Mouse (Mus musculus): ENCODE data around the gene Vwa3a. TPM values are rescaled to one million over a fixed set of nuclear protein-coding genes. Genes with fewer than 3 reads are reported as not detected.

The Vwa3a gene
- polyA plus RNA-seq, 1 experiment from 2014 or later = 0.27 TPM

DNA sequence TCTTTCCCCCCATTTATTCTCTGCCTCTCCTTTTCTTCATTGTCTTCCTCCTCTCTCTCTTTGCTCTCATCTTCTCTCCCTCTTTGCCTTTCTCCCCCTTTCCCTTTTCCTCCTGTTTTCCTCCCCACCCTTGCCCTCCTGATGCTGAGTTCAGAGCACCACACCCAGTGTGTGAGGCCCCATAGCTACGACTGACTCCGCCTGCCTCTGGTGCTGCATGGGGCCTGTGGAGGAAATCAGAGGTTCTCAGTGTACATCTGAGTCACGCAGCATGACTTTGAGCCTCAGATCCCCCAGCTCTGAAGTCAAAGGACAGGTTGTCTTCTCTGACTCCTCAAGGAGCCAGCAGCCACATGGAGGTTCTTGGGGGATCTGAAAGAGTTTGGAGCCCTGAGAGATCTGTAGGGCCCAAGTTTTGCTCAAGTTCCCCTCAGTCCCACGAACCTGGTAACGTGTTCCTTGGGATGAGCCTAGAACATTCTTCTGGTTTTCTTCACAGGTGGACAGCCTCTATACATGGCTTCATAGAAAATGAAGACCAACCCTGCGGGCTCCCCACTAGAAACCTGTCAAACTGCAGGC is 72.8 kb downstream of the Vwa3a start, which contains the start of gene Gm5737:
TSS of gene Gm5737 (plus strand) at position 532 of the 582 bp plus-strand sequence.
- H3K27ac ChIP-seq (ENCODE audit: low read length) = no peak within 1 kb of the TSS
- no peak for ATAC-seq (ENCODE audit: insufficient number of reproducible peaks, insufficient read depth, low FRiP score, low read depth)
- H3K4me1 ChIP-seq (ENCODE audit: control insufficient read depth, insufficient read depth, low read length) = no peaks in the 10 kb centered on the region
- no peak within 1 kb of the TSS for H3K9ac ChIP-seq (replicated peaks; ENCODE audit: low read depth, low read length)
- no peaks in the 10 kb centered on the region for H3K9me3 ChIP-seq (ENCODE audit: control insufficient read depth, low read depth, low read length)
- no peak within 1 kb of the TSS for H3K4me3 ChIP-seq (ENCODE audit: low read depth, low read length)
- 76% methylated on average over 6 of the region's 6 CpGs for WGBS
- H3K36me3 ChIP-seq (ENCODE audit: control insufficient read depth, insufficient read depth, low read length) = no peaks in the 10 kb centered on the region
- H3K27me3 ChIP-seq (ENCODE audit: control insufficient read depth, insufficient read depth, low read length) = no peaks in the 10 kb centered on the region
- no peak within 1 kb of the TSS for H3K4me2 ChIP-seq (replicated peaks; ENCODE audit: low read depth, low read length)

- Histone ChIP-seq H3K27ac (ENCODE audit: low read length) (no peak overlapping the region), H3K9me3 (ENCODE audit: control insufficient read depth, low read depth, low read length) (no peaks in the 10 kb centered on the region), H3K36me3 (ENCODE audit: control insufficient read depth, insufficient read depth, low read length) (no peaks in the 10 kb centered on the region), H3K27me3 (ENCODE audit: control insufficient read depth, insufficient read depth, low read length) (no peaks in the 10 kb centered on the region), H3K4me3 (ENCODE audit: low read depth, low read length) (no peak overlapping the region), H3K4me1 (ENCODE audit: control insufficient read depth, insufficient read depth, low read length) (no peaks in the 10 kb centered on the region), H3K4me2 (replicated peaks; ENCODE audit: low read depth, low read length) (no peak overlapping the region), H3K9ac (replicated peaks; ENCODE audit: low read depth, low read length) (no peak overlapping the region)
- WGBS = 87% methylated on average over 6 of the region's 6 CpGs
- ATAC-seq (ENCODE audit: insufficient number of reproducible peaks, insufficient read depth, low FRiP score, low read depth) = no peak
Measured at GRCm38 (mm10) chr7:120817552-120817951, 78.4 kb downstream of the Vwa3a start.

- no peak for ATAC-seq (ENCODE audit: insufficient number of reproducible peaks, insufficient read depth, low FRiP score, low read depth)
- Histone ChIP-seq H3K36me3 (ENCODE audit: control insufficient read depth, insufficient read depth, low read length) (no peaks in the 10 kb centered on the region), H3K27ac (ENCODE audit: low read length) (no peak overlapping the region), H3K4me1 (ENCODE audit: control insufficient read depth, insufficient read depth, low read length) (no peaks in the 10 kb centered on the region), H3K9me3 (ENCODE audit: control insufficient read depth, low read depth, low read length) (no peaks in the 10 kb centered on the region), H3K27me3 (ENCODE audit: control insufficient read depth, insufficient read depth, low read length) (no peaks in the 10 kb centered on the region), H3K9ac (replicated peaks; ENCODE audit: low read depth, low read length) (no peak overlapping the region), H3K4me3 (ENCODE audit: low read depth, low read length) (no peak overlapping the region), H3K4me2 (replicated peaks; ENCODE audit: low read depth, low read length) (no peak overlapping the region)
- WGBS = 93% methylated on average over 4 of the region's 4 CpGs
Measured at GRCm38 (mm10) chr7:120819386-120819785, 80.3 kb downstream of the Vwa3a start.

DNA sequence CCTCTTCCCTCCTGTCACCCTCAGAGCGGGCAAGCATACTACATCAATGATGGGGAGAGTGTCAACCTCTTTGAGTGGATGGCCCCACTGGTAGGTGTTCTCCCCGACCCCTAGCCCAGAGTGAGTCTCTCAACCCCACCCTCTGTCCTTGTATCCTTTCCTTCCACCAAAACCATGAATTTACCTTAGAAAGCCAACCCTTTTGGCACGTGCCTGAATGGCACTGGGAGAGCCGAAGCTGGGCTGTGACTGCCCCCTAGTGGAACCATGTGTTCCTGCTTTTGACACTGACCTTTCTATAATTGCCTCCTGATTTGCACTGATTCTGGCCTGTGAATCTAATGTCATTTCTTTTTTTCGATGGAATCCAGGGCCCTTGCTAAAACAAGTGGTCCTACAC is 84.1 kb downstream of the Vwa3a start:
- H3K9ac ChIP-seq (replicated peaks; ENCODE audit: low read depth, low read length) = no peak overlapping the region
- 23% methylated on average over 5 of the region's 5 CpGs for WGBS
- ATAC-seq (ENCODE audit: insufficient number of reproducible peaks, insufficient read depth, low FRiP score, low read depth) = no peak

GRCm38 (mm10) chr7:120825097-120825496 is 86.0 kb downstream of the Vwa3a start:
- Histone ChIP-seq H3K4me2 (replicated peaks; ENCODE audit: low read depth, low read length) (no peak overlapping the region), H3K9me3 (ENCODE audit: control insufficient read depth, low read depth, low read length) (no peaks in the 10 kb centered on the region), H3K36me3 (ENCODE audit: control insufficient read depth, insufficient read depth, low read length) (no peaks in the 10 kb centered on the region), H3K9ac (replicated peaks; ENCODE audit: low read depth, low read length) (no peak overlapping the region), H3K4me3 (ENCODE audit: low read depth, low read length) (no peak overlapping the region), H3K27me3 (ENCODE audit: control insufficient read depth, insufficient read depth, low read length) (no peaks in the 10 kb centered on the region), H3K27ac (ENCODE audit: low read length) (no peak overlapping the region), H3K4me1 (ENCODE audit: control insufficient read depth, insufficient read depth, low read length) (no peaks in the 10 kb centered on the region)
- ATAC-seq (ENCODE audit: insufficient number of reproducible peaks, insufficient read depth, low FRiP score, low read depth) = no peak
- whole genome bisulfite sequencing = 69% methylated on average over 2 of the region's 2 CpGs

More for the DNA sequence above, 84.1 kb downstream of the Vwa3a start:
- Histone ChIP-seq H3K36me3 (ENCODE audit: control insufficient read depth, insufficient read depth, low read length) (no peaks in the 10 kb centered on the region), H3K27me3 (ENCODE audit: control insufficient read depth, insufficient read depth, low read length) (no peaks in the 10 kb centered on the region), H3K4me2 (replicated peaks; ENCODE audit: low read depth, low read length) (no peak overlapping the region), H3K4me3 (ENCODE audit: low read depth, low read length) (no peak overlapping the region), H3K9me3 (ENCODE audit: control insufficient read depth, low read depth, low read length) (no peaks in the 10 kb centered on the region), H3K27ac (ENCODE audit: low read length) (no peak overlapping the region), H3K4me1 (ENCODE audit: control insufficient read depth, insufficient read depth, low read length) (no peaks in the 10 kb centered on the region)

GRCm38 (mm10) chr7:120826408-120826807 is 87.3 kb downstream of the Vwa3a start:
- no peaks in the 10 kb centered on the region for H3K9me3 ChIP-seq (ENCODE audit: control insufficient read depth, low read depth, low read length)
- H3K4me2 ChIP-seq (replicated peaks; ENCODE audit: low read depth, low read length) = no peak overlapping the region
- no peak overlapping the region for H3K4me3 ChIP-seq (ENCODE audit: low read depth, low read length)
- WGBS = 18% methylated on average over 3 of the region's 3 CpGs
- no peaks in the 10 kb centered on the region for H3K27me3 ChIP-seq (ENCODE audit: control insufficient read depth, insufficient read depth, low read length)
- H3K27ac ChIP-seq (ENCODE audit: low read length) = no peak overlapping the region
- no peaks in the 10 kb centered on the region for H3K4me1 ChIP-seq (ENCODE audit: control insufficient read depth, insufficient read depth, low read length)
- H3K9ac ChIP-seq (replicated peaks; ENCODE audit: low read depth, low read length) = no peak overlapping the region
- ATAC-seq (ENCODE audit: insufficient number of reproducible peaks, insufficient read depth, low FRiP score, low read depth) = no peak
- H3K36me3 ChIP-seq (ENCODE audit: control insufficient read depth, insufficient read depth, low read length) = no peaks in the 10 kb centered on the region

DNA sequence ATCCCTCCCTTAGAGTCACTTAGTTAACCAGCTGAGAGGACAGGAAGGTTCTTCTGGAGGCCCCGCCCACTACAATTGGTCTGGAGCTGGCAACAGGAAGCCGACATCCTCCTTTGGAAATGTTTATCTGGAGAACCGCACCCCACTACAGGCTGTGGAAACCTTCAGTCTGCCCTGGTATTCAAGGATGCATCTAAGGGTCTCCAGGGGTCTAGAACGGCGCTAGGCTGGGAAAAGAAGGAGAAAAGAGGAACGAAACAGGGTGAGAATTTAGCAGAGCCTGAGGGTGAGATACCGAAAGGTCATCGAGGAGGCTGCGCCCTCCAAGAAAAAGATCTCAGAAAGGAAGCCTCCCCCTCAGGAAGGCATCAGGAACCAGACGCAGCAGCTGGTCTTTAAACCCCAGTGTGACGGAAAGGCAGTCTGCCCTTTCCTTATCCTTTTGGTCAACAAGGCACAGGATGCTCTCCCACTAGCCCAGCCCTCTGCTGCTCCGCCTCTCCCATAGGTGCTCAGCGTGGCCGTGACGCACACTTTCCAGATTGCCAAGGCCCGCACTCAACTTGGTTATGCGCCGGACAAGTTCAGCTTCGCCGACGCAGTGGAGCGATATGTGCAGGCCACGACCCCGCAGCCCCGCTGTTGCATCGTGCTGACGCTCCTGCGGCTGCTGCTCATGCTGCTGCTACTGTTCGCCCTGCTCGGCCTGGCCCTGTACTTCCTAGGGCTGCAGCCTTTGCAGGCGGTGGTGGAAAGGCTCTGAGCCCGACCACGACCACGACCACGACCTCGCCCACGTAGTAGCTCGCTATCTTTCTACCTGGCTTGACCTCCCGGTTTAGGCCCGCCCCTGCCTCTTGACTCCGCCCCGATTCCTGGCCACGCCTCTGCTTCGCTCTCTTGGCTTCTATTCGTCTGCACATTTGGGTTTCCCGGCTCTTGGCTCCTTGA is 91.6 kb downstream of the Vwa3a start:
- peak overlapping the region; percentile 52 for H3K4me3 ChIP-seq (ENCODE audit: low read depth, low read length)
- H3K9ac ChIP-seq (replicated peaks; ENCODE audit: low read depth, low read length) = peak overlapping the region; percentile 41
- H3K27me3 ChIP-seq (ENCODE audit: control insufficient read depth, insufficient read depth, low read length) = no peaks in the 10 kb centered on the region
- H3K27ac ChIP-seq (ENCODE audit: low read length) = peak overlapping the region; percentile 45; the same call in 1 of the 2 replicates
- peak; percentile 25 for ATAC-seq (ENCODE audit: insufficient number of reproducible peaks, insufficient read depth, low FRiP score, low read depth)
- no peaks in the 10 kb centered on the region for H3K36me3 ChIP-seq (ENCODE audit: control insufficient read depth, insufficient read depth, low read length)
- H3K9me3 ChIP-seq (ENCODE audit: control insufficient read depth, low read depth, low read length) = no peaks in the 10 kb centered on the region
- peak overlapping the region; percentile 84 for H3K4me2 ChIP-seq (replicated peaks; ENCODE audit: low read depth, low read length)
- no peaks in the 10 kb centered on the region for H3K4me1 ChIP-seq (ENCODE audit: control insufficient read depth, insufficient read depth, low read length)
- WGBS = 1% methylated on average over 46 of the region's 46 CpGs

DNA sequence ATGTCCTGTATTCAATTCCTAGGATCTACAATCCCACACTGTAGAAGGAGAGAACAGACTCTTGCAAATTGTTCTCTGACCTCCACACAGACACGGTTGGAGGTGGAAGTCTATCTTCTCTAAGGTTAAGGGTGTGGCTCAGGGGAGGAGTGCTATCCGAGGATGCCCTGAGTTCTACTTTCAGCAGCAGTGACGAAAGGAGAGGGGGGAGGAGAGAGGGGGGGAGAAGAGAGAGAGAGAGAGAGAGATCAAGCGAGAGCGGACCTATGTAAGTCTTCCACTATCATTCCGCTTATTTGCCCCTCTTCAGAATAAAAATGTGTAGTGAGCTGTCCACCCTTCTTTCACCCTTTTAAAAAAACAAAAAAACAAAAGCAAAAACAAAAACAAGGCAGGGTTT is 95.3 kb downstream of the Vwa3a start:
- H3K4me3 ChIP-seq (ENCODE audit: low read depth, low read length) = peak overlapping the region; percentile 54
- WGBS = 42% methylated on average over 6 of the region's 6 CpGs
- H3K27ac ChIP-seq (ENCODE audit: low read length) = no peak overlapping the region
- H3K4me2 ChIP-seq (replicated peaks; ENCODE audit: low read depth, low read length) = peak overlapping the region; percentile 53
- no peaks in the 10 kb centered on the region for H3K4me1 ChIP-seq (ENCODE audit: control insufficient read depth, insufficient read depth, low read length)
- no peaks in the 10 kb centered on the region for H3K36me3 ChIP-seq (ENCODE audit: control insufficient read depth, insufficient read depth, low read length)
- no peak for ATAC-seq (ENCODE audit: insufficient number of reproducible peaks, insufficient read depth, low FRiP score, low read depth)
- H3K27me3 ChIP-seq (ENCODE audit: control insufficient read depth, insufficient read depth, low read length) = no peaks in the 10 kb centered on the region
- no peaks in the 10 kb centered on the region for H3K9me3 ChIP-seq (ENCODE audit: control insufficient read depth, low read depth, low read length)
- H3K9ac ChIP-seq (replicated peaks; ENCODE audit: low read depth, low read length) = no peak overlapping the region
